Mouse (Mus musculus) kidney, postnatal 10 days (tissue): ENCODE measurements around the gene Mtfr2.
A peak's percentile ranks its signal among the peaks of the same experiment; 100 is the strongest.

Experiments
- DNase-seq: peaks from one replicate; pipeline ENCODE4 v3.0.0; 2021; ENCODE audit warnings: mixed read lengths

Gene Mtfr2

DNA sequence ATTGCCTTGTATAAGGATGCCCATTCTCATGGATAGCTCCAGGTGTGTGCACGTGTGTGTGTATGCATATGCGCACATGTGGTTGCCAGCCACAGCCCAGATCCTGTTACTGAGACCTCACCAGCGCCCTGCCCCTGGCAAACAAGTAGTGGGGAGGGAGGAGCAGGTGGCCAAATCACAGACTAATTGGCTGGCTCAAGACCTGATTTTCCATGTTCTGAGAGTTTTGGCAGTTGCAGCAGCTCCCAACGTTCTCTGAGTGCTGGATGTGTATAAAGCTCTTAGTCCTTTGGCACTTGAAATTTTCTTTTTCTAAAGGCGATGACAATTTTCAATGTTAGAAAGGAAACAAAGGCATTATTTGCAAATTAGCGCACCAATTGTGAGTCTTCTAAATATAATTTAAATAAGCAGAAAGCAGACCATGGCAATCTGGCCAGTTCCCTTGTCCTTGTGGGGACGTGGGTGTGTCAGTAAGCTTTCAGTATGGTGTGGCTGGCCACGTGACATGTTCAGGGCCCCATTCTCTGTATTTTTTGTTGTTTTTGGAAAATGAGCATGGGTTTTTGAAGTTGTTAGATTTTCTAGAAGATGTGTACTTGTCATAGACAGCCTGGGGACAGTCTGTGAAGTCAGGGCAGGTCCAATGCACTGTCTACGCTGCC lies 31.6 kb downstream of the Mtfr2 start:
- DNase-seq = no peak

DNA sequence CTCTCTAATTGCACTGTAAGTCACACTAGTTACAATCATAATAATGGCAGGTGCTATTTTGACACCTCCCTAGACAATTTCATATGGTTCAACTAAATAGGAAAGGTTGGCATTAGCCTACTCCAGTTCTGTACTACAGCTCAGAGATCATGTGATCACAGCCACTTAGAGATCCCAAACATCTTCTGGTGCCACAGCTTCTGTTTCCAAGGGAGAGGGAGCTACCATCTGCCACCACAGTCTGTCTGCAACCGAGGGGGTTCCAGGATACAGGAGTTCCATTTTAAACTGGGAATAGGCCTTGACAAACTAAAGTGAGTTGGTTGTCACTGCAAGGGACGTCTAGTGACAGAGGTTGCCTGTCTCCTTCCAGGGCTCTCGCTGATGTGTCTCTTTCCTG lies 33.2 kb downstream of the Mtfr2 start:
- DNase-seq = no peak

DNA sequence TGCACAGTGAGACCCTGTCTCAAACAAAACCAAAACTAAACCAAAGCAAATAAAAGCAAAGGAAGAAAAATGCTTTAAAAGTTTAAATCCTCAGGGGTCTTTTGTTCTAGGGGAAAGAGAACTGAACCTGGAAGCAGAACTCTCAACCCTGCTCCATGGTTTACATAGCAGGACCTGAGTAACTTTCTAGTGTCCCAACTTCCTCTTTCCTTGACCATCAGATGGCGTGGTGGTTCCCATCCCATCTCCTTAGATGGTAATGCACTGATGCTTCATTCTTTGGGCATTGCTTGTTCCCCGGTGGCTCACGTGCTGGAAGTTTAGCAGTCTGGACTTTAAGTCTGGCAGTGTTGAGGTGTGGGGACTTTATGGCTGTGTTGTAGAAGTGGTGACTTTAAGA lies 33.8 kb downstream of the Mtfr2 start:
- DNase-seq = no peak

DNA sequence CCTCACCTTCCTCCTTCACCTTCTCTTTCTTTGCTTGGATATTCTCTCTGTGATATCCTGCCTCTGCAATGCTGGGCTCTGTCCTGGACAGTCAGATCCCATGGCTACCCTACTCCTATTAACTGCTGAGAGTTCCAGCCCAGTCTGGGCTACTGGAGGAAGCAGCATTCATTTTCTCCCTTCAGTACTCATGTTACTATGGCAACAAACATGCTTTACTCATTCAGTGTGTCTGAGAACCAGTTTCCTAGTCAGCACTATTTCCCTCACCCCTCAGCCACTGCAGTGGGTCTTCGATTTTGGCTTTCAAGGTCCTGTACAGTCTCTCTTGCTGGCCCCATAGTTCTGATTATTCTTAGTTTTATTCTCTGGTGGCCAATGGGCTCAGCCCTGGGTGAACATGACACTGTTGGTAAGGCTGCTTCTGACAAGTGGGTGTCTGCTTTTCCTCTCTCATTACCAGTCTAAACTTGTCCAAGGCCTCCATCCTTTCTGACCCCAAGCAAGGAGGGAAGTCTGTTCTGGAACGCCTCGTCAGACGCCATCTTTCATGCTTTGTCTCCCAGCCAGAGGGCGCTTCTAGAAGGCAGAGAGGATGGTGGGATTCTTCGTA lies 35.3 kb downstream of the Mtfr2 start:
- DNase-seq = no peak

DNA sequence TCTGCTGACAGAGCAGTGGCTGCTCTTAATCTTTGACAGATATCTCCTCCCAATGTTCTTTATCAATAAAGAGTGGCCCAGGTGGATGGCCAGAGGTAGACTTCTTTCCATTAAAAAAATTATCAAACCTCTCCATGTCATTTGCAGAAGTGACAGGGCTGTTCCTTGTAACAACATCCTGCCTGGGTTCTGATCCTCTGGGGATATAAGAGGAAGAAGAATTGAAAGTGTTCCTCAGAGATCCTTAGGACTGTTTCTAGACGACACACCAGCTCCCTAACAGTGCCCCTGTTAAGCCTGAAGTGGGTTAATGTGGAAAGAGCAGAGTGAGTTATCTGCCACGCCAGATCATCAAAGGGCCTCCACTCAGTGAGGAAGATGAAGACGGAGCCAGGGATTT lies 43.0 kb downstream of the Mtfr2 start:
- DNase-seq = no peak

DNA sequence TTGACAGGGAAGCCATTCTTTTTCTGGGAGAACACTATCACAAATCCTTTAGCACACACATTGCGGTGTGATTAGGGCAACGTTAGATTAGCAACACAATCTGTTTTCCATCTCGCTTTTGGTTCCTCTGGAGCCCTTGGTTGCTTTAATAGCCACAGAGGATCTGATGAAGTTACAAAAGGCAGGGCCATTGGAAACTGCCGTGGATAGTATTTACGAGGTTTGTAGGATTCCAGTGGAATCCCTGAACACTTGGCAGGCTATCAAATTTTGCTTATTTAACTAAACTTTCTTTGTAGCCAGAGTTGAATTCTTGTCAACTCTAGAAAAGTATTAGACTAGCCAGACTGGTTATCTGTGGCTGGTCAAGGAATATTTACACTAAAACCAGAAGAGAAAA lies 47.2 kb downstream of the Mtfr2 start:
- no peak for DNase-seq

DNA sequence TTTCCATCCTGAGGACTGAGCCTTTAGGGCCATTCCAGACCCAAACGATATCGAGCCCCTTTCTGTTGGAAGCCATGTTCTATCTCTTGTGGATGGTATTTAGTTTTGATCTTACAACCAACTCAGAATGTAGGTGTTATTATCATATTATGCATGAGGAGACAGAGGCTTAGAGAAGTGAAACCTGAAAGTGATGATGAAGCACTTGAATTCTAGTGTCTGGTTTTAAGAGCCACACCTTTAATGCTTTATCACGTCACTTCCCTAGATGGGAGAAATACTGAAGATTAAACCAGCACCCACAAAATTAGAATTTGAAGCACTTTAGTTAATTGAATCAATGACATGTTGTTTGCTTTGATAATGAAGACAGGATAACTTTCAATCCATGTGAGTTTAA lies 48.2 kb downstream of the Mtfr2 start:
- DNase-seq = no peak

DNA sequence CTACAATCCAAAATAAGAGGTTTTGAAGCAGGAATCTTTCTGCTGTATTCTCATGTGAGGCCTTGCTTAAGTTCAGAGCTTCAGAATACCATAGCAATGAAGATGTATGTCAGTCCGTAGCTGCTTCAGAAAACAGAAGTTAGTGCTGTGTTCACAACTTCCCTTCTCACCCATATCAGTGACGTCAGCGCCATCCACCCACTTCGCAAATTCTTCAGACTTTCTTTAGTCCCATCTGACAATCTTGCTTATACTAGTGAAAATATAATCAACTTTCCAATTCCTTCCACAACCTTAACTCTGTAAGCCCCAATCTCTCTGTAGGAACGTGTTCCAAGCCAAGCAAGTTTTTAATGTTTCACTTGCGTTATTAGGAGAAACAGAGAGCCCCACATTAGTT lies 50.7 kb downstream of the Mtfr2 start:
- DNase-seq = no peak

DNA sequence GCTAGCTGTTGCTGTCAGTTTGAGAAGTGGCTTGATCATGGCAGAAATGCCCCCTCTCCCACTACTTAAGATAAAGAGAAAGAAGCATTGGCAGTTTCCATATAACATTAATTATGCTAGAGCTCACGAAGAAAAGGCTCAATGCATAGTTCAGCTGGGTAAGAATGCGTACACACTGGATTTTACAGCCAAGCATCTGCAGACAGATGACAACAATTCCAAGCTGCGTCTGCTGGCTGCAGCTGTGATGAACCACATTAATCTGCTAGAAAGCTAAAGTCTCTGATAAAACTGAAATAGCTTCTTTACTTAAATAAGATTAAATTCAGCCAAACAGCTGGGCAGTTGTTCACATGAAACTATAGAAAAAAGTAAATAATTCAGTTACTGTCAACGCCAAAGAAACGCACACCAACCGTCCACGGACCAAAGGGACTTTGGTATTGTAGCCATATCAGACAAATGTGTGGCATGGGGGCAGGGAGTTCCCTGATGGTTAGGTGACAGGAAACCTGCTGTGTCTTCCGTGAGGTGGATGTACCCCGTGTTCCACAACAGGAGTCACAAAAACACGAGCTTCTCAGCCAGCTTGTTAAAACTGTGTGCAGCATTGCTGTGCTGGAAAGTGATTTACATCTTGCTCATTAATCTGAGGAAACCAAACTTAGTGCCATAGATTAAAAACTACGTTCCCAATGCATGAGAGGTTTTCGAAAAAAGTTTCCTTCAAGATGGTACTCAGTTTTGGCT lies 51.2 kb downstream of the Mtfr2 start:
- DNase-seq = no peak

DNA sequence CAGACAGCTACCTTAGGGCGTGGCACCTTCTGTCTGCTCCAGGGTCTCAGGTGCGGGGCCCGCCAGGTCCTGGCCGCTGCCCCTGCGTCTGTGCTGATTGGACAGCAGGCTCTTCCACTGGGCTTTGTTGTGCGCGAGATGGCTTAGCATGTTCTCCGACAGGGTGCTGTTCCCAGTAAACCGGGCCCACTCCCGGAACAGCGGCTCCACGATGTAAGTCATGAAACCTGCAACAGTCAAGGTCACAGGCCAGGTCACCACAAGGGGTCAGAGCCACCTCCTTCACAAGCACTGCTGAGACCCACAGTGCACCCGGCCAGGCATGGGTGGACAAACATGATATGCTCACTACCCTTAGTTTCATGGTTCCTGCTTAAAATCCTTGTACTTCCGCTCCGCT lies 52.8 kb downstream of the Mtfr2 start:
- no peak for DNase-seq

DNA sequence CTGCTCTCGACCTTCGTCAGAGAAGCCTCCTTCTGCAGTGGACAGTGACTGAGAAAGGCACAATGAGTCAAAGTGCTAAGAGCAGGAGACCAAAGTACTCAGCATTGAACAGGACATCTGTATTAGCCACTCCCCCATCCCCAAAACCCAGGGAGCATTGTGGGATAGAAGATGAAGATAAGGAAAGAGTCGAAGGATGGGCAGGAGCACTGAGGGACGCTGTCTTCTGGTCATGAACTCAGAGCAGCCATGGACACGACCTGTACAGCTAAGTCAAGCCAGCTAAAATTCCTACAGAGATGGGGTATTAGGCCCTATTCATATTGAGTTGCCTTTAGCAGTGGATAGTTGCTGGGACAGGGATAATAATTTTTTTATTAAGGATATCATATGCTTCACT lies 55.4 kb downstream of the Mtfr2 start:
- DNase-seq = no peak

DNA sequence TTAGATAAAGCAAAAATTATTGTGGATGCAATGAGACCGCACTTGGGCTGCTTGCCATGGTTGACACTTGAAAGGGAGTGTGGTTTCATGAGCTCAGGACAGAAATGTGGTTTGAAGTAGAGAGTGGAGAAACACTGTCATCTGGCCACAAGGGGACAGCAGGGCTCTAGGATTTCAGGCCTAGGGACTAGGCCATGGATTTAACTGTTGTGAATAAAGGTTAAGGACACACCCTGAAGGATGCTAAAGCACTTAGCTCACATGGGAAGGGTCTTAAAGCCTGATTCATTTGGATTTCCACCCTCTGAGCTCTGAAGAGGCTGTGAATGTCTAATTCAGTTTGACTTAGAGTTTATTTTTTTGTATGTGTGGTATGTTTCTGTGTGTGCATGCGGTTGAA lies 57.9 kb downstream of the Mtfr2 start:
- peak; percentile 74 for DNase-seq

DNA sequence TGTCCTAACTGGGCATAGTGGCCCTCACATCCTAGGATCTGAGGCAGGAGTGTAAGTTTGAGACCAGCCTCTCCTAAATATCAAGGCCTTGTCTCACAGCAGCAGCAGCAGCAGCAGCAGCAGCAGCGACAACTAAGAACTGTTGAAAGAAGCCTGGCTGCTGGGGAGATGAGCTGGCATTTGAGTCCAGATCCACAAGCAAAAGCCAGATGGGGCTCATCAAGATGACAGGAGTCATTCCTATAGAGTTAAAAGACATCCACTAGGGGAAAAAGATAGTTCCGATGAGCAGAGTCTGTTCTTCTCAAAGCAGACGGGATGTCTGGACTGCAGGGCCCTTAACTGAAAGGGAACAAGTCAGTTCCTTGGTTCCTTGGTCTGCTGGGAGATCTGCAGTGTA lies 60.8 kb downstream of the Mtfr2 start:
- DNase-seq = peak; percentile 58

DNA sequence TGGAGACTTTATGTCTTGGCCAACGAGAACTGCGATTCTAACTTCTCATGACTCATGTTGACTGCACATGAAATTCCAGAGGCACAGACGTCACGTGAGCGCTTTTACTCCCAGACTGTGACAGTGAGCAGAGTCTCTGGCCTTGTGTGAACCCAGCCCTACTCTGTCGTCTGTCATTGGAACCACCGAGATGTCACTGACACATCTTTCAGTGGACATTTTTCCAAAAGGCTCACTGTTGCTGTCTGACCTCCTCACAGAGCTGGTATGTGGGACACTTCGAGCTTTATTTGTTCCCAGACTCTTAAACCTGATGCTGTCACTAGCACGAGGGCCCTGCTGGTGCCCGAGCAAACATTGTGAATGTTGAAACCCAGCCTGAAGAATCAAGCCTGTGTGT lies 61.6 kb downstream of the Mtfr2 start:
- no peak for DNase-seq
